Mouse (Mus musculus) forelimb bud, embryonic 11.5 days (tissue): ENCODE data around the gene Anxa8.

Experiments used
- DNase-seq: peaks from one replicate; pipeline ENCODE4 v3.0.0-alpha.2; 2012; ENCODE audit warnings: low read depth, low spot score

The Anxa8 gene

GRCm38 (mm10) chr14:34085731-34086130 is at the start of gene Anxa8:
TSS of gene Anxa8 (plus strand) at chr14:34085981.
- no peak for DNase-seq

DNA sequence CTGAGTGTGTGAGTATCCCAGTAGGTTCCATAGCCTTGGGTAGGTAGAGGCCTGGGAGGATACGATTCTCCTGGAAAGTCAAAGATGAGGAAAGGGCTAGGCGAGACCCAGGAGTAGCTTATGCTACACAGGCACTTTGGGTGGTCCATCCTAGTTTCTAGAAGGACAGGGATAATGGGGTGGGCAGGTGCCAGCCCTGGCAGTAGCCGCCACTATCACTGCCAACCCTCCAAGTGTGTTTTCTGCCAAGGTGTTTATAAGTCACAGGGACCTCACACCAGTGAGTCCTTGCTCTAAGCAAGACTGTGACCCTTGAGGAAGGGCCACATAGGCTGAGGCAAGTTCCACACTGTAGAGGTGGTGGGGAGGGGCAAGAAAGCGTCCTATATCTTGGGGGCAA is 44.5 kb upstream of the Anxa8 start:
- no peak for DNase-seq

- no peak for DNase-seq
Measured at GRCm38 (mm10) chr14:34043341-34043740, 42.4 kb upstream of the Anxa8 start.

DNA sequence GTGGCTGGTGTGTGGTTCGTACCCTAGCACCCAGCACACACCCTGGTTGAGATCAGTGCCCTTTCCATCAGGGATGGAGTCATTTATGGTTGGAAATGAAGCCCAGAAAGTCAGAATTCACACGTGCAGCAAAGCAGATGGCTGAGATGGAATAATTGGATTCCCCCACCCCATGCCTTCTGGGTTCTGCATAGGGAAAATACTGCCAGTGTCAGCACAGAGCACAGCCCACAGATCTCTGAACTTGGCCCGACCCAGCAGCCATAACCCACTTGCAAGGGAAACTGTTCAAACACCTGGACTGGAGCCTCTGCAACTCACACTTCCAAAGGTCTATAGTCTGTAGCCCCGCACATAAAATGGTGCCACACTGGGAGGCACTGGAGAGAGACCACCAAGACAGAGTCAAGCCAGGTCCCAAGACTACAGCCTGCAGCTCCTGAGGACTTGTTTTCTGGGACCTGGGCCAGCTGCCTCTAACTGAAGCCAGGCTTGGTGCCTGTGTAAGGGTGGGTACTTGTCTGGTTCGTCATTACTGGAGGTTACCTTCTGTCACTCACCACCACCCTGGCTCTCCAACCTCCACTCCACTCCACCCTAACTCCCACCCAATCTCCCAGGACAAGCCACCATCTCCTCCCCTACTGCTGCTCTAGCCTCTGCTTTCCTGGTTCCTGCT is 35.5 kb upstream of the Anxa8 start:
- DNase-seq: no peak

DNA sequence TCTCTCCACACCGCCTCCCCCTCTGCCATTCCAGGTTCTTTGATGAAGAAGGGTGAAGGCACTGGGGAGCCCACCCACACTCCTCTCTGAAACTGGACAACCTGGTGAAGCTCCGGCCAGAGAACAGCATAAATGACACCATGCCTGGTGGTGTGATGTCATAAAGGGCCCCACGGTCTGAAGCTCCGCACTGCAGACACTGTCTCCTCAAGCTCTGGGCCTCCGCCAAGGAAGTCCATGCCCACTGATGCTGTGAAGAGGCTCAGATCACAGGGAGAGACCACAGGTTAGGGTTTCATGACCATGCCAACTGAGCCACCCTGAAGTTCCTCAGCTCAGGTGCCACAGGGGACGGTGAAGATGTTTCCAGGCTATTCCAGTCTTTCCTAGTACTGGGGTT is 33.3 kb upstream of the Anxa8 start, which contains the start of gene Antxrl:
Gene Antxrl, plus strand, starts transcription at position 192 of the 400 bp plus-strand sequence.
- no peak for DNase-seq

GRCm38 (mm10) chr14:34071665-34072064 is 14.1 kb upstream of the Anxa8 start:
- DNase-seq: no peak

DNA sequence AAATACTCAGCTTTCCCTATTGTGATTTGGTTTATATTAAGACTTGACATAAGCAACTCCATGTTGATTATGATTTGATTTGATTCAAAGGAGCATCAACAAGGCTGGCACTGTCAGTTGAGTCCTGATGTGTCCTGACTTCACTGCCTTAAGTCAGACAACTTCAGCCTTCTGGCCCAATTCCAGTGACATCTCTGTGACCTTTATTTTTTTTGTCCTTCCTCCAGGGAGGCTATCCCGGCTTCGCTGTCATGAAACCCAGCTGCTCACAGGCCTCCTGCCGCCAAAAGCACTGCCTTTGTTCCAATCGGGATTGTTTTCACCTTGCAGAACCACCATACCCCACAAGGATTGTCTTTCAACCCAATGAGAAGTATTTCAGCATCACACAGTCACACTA is 10.4 kb upstream of the Anxa8 start:
- no peak for DNase-seq

DNA sequence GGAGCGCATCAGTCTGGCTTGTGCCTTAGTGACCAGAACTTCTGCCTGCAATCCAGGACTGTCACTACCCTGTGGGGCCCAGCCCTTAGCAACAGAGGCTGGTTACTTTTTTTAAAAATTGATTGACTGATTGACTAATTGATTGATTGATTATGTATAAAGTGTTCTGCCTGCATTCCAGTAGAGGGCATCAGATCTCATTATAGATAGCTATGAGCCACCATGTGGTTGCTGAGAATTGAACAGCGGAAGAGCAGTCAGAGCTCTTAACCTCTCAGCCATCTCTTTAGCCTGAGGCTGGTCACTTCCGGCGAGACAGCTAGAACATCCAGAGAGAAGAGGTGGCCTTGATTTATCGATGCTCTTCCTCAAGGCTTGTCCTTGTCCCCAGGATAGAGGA is 8.6 kb upstream of the Anxa8 start:
- no peak for DNase-seq

DNA sequence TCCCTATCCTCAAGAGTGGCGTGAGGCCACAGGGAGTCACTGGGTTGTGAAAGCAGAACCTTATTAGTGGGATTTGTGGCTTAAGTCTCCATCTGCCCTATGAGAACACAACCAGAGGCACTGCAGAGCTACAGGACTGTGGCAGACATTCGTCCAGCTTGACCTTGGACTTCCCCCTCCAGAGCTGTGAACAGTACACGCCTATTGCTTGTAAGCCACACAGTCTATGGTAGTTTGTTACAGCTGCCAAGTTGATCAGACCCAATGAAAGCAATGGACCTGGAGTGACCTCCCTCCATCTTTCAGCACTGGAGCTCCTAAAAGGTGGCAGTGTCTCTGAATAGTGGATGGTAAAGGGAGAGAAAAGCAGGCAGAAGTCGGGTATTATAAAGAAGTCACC is 7.5 kb upstream of the Anxa8 start:
- DNase-seq: no peak

- peak; percentile 85 for DNase-seq
Measured at GRCm38 (mm10) chr14:34080321-34080997, 5.3 kb upstream of the Anxa8 start.

DNA sequence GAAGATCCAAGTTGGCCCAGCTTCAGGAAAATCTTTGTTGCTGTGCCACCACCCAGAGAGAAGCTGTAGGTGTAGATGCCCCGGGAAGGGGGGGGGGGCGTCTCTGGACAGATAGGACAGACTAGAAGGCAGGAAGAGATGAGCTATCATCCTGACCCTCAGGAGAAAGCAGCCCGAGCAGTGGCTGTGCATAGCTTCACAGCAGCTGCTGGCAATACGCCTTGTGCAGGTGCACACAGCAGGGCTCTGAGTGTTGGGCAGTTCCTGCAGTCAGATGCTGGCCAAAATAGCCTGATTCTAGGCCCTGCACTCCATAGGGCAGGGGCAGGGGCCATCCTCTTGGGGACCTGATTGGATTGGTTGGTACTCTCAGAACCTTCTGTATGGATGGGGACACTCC is 1.0 kb downstream of the Anxa8 start:
- DNase-seq: no peak

DNA sequence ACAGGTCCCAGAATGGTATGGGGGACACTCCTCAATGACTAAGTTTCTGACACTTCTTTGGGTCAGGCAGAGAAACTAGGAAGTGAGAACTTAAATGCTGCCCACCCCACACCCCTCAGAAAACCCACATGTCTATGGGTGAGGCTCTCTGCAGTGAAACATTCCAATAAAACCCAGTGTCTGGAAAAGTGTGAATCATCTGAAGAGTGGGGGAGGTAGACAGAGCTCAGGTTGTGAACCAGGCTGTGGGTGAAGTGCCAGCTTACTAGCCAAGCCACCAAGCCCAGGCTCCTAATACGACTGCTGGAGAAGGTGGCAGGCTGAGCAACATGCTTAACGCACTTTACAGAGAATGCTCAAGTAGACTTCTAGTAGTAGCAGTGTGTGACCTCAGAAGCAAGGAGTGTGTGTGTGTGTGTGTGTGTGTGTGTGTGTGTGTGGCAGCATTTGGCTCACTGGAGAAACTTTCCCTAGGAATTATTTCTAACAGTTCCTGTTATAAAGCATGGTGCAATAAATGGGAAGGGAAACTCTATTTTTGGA is 2.1 kb downstream of the Anxa8 start:
- DNase-seq: no peak

GRCm38 (mm10) chr14:34089796-34090195 is 4.0 kb downstream of the Anxa8 start:
- DNase-seq: no peak

- DNase-seq: no peak
Measured at GRCm38 (mm10) chr14:34091475-34091874, 5.7 kb downstream of the Anxa8 start.

GRCm38 (mm10) chr14:34092856-34093255 is 7.1 kb downstream of the Anxa8 start:
- DNase-seq: no peak

- DNase-seq: no peak
Measured at GRCm38 (mm10) chr14:34096161-34096560, 10.4 kb downstream of the Anxa8 start.

DNA sequence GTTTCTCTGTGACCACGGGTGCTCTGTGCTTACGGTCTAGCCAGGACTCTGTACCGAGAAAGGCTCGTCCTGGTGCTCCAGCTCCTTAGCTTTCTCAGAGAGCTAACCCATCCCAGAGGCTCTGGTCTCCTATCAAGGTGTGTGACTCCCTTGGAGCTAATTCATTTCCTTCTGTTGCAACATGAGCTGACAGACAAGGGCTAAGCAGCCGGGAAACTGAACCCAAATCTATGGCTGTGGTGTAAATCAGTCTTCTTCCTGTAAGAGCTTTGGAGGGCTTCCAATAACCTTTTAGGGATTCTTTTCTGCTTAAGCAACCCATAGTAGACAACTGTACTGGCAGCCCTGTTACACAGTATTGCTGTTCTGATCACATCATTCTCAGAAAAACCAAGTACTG is 16.8 kb downstream of the Anxa8 start, which contains the start of gene A630023A22Rik:
Gene A630023A22Rik, minus strand, starts transcription at position 154 of the 400 bp plus-strand sequence.
- no peak for DNase-seq

GRCm38 (mm10) chr14:34103855-34104254 is 18.1 kb downstream of the Anxa8 start:
- DNase-seq: no peak

GRCm38 (mm10) chr14:34104892-34105291 is 19.1 kb downstream of the Anxa8 start:
- peak; percentile 62 for DNase-seq

DNA sequence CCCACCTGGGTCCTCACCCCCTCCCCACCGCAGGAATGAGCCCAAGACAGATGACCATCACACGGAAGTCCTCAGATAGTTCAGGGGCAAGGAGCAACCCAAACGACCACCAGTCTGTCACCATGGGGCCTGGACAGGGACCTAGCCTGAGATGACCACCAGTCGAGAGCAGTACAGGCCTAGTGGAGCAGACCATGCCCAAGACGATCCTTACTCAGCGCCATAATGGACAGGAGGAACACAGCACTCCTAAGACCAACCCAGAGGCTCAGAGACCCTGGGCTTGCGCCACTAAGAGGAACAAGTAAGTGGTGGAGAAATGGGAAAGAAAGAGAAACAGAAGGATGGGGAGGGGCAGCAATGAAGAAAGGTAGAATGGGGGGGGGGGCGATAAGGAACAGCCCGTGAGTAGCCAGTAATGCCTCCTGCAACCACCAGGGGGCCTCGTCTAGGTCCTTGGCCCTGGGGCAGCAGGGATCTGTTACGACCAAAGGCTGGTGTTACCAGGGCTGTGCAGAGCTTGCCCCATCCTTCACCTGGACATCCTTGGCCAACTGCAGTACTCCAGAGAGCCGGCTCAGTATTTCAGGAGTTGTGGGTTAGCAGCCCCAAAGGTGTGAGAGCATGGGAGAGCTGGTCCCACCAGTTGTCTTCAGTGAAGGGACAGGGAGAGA is 20.7 kb downstream of the Anxa8 start:
- peak; percentile 13 for DNase-seq

GRCm38 (mm10) chr14:34107594-34107993 is 21.8 kb downstream of the Anxa8 start:
- DNase-seq: no peak

DNA sequence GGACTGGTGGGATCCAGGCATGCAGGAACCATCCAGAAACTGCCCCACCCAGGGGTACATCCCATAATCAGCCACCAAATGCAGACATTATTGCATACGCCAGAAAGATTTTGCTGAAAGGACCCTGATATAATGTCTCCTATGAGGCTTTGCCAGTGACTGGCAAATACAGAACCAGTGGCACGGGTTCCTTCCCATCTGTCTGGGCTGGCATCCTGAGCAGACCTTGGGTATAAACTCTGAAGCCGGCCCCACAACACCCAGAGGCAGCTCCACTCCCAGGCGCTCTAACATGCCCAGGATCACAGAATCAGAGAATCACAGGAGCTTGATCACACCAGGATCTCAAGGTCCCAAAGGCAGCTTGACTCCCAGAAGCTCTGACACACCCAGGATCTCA is 28.5 kb downstream of the Anxa8 start:
- no peak for DNase-seq
